Mouse (Mus musculus): ENCODE measurements around the gene Casp14.
"Not testable (repeated sequence)": the region's sequence is repeated elsewhere in the genome, so short reads cannot be mapped to it uniquely, and the experiment has no call there.

The Casp14 gene

DNA sequence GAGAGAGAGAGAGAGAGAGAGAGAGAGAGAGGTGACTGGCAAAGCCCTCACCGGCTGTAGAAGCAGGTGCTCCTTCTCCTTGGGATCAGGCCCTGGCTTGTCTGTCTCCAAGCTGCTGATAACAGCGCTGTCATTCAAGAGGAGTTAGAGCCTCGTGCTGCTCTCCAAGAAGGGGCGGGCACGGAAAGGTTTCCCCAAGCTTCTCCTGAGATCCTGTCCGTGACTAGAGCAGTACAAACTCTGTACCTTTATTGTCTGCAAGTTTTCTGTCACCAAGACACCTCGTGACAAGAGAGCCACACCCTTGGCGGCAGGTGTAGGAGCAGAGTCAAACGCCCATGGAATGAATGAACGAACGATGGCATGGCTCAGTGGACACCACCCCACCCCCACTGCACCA lies at the start of gene Casp14:
Gene Casp14 (minus strand): TSS at position 239 of the 400 bp plus-strand sequence.
- no peak for DNase-seq (ENCODE audit: low spot score)

DNA sequence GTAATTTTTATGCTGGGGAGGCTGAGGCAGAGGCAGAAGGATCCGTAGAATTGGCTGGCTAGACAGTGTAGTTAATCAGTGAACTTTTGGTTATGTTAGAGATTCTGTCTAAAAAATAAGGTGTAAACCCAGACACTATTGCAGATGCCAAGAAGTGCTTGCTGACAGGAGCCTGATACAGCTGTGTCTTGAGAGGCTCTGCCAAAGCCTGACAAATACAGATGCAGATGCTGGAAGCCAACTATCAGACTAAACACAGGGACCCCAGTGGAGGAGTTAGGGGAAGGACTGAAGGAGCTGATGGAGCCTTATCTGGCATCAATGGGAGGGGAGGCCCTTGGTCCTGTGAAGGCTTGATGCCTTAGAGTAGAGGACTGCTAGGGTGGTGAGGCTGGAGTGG lies 47.5 kb upstream of the Casp14 start:
- no peak for DNase-seq (ENCODE audit: low spot score)

DNA sequence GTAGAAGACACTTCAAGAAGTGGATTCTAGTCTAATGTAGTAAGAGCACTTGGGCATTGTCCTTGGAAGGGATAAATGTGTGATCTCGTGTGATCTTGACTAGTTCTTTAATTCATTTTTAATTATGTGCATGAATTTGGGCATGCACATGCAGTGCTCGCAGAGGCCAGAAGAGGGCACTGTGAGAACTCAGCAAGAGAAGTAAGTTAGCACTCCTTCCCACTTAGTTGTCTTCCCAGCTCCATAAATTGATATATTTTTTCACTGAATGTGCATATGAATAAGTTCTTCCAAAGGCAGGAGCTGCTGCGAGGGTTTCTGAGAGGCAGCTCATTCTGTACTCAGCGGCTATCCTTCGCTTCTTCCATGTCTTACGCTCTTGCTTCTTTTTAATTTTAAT lies 37.9 kb upstream of the Casp14 start:
- peak; percentile 73 for DNase-seq (ENCODE audit: low spot score)

DNA sequence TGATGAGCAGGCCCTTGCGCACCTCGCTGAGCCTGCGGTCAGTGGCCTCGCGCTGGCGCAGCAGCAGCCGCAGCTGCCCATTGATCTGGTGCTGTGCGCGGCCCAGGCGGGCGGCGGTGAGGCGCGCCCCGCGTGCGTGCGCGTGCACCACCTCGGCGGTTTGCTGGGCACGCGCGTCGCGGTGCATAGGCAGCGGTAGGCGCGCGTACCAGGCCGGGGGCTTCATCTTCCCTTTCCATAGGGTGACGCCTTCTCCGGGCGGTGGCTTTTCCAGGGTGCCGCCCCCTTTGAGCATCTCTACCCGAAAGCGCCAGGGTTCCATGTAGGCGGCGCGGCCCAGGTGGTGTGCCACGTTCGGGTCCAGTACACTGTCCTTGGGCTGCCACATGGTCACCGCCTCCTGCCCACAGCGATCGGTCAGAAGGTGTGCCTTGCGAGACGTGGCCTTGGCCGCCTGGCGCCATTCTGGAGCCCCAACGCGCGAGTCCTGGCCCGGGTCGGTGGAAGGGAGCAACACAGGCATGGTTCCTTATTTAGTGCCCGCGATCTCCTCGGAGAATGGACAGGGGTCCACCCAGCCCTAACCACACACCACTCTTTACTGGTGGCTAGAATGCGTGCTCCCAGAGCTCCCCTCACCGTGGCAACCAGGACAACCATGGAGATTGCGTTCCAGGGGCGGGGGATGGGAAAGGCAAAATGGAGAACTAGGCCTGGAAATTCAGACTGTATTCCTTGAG lies 34.5 kb upstream of the Casp14 start, which contains the start of gene Ccdc105:
Gene Ccdc105 (minus strand): TSS at position 614 of the 740 bp plus-strand sequence.
- DNase-seq (ENCODE audit: low spot score), result peak; percentile 78

DNA sequence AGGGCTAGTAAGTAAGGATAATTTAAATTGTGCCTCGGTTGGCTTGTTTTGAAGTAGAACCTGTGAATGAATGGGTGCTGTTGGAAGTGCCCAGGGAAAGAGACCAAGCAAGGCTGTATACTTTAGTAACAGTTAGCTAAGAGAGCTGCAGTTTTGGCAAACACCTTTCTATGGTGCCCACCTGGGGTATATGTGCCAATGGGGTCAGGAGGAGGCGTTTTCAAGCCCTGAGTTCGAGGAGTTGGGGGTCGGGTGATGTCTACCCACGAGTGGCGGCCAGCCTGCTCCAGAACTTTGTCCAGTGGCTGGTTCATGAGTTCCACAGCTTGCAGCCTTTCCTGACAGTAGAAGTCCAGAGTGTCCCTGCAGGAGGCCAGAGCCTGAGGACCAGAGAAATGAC lies 30.9 kb upstream of the Casp14 start:
- no peak for DNase-seq (ENCODE audit: low spot score)

DNA sequence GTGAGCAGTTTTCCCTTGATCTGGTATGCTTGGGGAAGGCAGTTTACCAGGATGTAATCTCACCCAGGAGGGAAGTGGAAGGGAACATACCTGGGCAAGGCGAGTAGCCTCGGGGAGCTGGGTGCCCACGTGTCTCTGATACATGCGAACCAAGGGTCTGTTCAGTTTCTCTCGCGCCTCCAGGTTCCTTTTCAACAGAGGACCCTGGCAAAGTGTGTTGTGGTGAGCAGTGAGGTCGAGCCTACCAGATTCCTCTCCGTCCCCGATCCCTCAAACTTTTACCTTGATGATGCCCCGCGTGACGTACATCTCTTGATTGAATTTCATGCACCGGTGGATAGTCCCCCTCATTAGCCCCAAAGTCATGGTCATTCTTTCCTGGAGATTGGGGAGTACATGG lies 30.1 kb upstream of the Casp14 start:
- DNase-seq (ENCODE audit: low spot score), result no peak

DNA sequence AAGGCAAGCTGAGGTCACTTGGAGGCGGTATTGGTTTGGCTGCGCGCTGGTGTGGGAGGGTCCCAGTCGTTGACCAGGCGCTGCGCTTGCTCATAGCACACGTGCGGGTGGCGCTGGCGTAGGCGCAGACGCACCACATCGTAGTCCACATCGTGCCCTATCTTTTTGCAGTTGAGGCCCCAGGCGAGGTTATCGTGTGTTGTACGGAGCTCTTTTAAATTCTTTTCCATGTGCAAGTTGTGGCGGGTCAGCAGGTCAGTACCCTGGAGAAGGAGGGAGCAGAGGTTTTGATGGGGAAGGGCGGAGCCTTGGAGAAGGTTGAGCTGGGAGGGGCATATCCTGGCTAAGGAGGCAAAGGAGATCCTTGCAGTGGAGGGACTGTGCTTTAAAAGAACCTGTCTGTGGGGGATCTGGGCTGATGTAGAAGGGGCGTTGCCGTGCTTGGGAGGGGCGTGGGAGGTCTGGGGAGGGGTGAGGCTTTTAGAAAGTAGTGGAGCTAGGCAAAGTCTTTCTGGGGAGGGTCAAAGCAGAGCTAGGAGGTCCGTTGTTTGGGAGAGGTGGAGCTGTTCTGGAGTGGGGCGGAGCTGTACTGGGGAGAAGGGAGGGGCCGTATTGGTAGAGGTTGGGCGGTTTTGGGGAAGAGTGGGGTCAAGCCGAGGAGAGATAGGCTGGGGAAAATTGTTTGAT lies 29.1 kb upstream of the Casp14 start:
- peak; percentile 38 for DNase-seq (ENCODE audit: low spot score)

DNA sequence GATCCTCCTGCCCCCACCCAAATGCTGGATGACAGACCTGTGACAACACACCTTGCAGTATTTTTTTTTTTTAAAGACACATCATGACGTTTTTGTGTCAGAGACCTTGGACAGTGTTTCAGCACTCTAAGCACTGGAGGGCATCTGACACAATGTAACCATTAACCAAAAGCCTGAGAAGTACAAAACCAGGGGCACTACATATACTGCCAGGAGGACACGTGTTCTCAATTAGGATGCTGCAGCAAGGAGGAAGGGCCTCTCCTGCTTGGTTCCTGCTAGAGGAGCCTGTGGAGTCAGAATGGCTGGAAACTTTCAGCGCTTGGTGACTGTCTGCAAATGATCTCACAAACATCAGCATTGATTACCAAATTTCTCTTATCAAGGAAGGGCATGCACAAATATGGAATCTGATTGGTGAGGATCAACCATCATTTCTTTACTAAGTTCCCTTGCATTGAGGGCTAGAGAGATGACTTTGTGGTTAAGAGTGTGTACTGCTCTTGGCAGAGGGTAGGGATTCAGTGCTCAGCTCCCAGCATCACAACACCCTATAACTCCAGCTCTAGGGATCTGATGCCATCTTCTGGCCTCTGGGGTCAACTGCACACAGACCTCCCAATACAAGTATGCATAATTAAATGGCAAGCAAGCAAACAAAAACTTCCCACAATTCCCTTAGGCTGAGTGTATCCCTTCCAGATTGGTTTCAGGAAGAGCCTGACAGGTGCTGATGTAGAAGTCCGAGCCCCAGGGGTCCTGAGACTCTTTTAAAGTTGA lies 27.5 kb upstream of the Casp14 start:
- DNase-seq (ENCODE audit: low spot score), result no peak

DNA sequence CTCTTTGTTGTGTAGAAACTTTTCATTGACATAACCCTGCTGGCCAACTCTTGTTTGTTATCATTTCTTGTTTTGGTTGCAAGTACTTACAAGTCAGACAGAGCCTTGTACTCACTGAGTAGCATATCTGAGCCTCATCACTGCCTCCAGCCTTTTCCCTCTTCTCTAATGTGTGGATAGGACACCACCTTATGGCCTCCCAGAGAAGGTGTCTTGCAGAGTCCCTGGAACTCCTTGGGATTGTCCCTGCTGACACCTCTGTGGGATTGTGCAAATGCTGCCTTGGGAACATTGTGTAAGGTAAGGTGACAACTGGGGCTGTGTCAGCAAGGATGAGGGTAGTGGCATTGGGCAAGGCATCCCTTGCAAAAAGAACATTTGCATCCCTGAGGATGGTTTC lies 25.6 kb upstream of the Casp14 start:
- no peak for DNase-seq (ENCODE audit: low spot score)

DNA sequence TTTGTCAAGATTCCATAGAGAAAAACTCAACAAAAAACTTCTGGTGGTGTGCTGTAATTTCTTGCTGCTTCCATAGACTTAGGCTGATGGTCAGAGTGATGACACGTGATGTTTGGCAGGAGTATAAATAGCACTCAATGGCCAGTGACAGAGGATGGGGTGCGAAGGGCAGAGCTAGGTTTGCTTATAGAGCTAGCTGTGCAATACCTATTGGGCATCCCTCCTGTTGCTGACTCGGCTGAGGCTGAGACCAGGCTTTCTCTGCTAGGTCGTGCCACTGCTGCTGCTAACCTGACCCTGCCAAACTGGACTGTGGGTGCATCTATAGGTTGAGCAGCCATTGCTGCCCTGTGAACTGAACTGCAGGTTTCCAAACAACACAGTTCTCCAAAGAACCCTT lies 21.7 kb upstream of the Casp14 start:
- DNase-seq (ENCODE audit: low spot score), result no peak

DNA sequence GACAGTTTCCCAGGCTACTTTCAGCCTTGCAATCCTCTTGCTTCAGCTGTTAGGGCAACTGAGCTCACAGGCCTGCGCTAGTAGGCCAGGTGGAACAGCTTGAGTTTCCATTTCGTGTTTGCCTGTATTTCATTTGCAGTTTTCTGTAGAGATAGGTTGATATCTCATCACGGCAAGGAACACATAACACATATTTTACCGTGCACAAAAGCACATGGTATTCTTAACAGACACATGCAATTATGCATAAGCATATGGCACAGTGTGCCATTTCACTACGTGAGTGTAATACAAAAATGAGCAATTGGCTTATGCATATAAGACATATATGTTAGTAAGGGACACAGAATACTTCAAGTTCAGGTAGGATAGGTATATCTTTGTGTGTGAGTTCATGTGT lies 9.8 kb upstream of the Casp14 start:
- no peak for DNase-seq (ENCODE audit: low spot score)

DNA sequence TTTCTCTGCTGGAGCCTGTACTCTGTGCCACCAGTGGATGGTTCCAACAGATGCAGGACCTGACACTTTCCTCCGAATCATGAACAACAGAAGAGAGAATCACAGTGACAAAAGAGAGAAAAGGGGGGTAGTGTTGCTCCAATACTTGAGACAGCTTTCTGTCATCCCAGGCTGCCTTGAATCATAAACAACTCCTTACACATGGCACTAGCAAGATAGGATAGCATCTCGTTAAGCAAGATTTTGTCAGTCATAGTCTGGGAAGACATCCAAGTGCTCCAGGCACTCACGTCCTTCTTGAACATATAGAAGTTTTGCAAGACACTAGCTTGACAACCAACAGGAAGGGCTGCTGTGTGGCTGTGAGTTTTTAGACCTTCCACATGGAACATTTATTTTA lies 8.9 kb upstream of the Casp14 start:
- no peak for DNase-seq (ENCODE audit: low spot score)

DNA sequence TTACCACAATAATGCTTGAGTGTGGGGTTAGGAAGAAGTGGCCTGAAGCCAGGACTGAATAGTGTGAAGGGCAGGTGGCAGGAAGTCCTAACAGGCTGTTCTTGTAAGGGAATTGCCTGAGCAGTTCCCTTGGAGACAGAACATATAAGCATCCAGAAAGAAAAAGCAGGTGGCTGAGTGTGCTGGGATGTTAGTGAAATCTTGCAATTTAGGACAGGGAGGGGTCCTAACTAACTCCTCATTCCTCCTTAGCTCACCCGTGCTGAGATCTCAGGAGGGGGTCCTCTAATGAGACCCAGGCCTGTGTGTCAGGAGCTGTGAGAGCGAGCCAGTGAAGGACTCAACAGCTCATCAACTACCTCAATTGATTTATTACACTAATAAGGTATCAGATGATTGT lies 5.3 kb upstream of the Casp14 start:
- no peak for DNase-seq (ENCODE audit: low spot score)

DNA sequence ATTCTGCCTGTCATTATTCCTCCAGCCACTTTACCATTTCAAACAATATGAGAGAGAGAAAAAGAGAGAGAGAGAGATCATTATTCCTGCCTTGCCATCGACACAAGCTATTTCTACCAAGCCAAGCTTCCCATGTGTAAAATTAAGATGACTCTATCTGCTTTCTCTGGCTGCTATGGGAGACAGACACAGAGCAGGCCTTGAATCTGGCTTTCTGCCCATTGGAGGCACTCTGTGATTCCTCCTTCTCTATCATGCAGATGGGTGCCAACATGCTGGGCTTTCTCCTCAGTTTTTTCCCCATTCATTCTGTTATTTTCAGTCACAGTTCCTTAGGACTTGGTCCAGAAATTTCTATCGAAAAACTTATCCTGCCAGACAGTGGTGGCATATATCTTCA lies 4.6 kb upstream of the Casp14 start:
- no peak for DNase-seq (ENCODE audit: low spot score)

DNA sequence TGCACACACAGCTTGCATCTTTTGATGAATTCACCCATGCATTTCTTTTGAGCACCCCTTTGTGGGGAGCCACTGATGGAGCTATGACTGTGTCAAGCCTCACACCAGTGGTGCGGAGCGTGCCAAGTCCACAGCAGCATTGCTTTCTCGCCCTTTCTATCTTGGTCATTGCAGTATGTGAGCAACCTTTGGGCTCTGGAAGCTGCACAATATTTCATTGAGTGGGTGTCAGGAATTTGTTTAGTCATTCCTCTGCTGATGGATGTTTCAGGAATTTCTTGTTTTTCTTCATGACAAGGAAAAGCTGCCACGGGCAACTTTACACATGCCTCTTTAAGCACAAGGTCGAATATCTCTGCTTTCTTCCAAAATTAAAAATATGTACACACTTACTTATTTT lies 3.9 kb upstream of the Casp14 start:
- DNase-seq (ENCODE audit: low spot score), result no peak

DNA sequence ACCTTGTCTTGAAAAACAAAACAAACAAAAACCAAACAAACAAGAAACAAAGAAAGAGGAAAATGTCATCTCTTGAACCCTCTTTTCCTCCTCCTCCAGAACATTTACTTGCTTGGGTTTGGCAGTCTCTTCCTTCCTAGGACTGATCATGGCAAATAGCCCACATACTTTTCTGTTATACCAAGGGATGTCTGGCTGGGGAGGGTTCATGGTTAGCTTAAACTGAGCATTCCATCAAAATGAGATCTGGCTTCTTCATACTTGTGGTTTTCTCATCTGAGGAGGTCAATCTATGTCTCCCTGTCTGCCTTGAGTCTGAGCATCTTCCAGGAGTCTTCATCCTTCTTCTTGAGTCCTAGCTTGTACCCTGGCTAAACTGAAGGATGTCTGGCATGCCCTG lies 1.9 kb downstream of the Casp14 start:
- DNase-seq (ENCODE audit: low spot score), result no peak

DNA sequence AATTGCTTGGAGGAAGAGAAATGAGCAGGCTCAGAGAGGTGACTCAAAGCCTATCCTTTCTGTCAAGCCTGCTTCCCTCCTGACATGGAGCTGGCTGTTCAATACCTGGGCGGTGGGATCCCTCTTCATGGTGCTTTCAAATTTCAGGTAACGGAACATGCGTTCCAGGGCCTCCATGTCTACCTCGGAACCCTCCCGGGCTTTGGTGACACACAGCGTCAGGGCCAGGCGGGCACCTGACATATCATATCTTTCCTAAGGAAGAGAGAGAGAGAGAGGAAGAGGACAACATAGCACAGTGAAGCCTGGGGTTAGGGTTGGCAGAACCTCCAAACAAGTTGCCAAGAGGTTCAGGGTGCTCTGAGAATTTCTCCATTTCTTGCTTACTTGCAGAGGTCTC lies 2.9 kb downstream of the Casp14 start:
- no peak for DNase-seq (ENCODE audit: low spot score)

DNA sequence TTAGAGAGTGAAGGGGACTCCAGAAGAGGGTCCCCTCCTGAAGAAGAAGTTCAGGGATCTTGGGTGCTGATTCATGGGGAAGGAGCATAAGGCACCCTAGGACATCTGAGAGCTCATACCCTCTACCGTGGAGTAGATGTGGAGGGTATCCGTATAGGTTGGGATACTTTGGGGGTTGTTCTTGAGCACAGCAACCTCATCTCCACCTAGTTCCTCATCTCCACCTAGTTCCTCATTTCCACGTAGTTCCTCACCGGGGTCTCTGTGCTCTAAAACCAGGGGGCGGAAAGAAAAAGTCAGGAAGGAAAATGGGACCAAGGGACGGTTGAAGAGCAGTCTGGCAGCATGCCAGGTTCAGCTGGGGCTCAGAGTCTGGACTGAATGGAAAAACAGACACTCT lies 4.0 kb downstream of the Casp14 start:
- no peak for DNase-seq (ENCODE audit: low spot score)

DNA sequence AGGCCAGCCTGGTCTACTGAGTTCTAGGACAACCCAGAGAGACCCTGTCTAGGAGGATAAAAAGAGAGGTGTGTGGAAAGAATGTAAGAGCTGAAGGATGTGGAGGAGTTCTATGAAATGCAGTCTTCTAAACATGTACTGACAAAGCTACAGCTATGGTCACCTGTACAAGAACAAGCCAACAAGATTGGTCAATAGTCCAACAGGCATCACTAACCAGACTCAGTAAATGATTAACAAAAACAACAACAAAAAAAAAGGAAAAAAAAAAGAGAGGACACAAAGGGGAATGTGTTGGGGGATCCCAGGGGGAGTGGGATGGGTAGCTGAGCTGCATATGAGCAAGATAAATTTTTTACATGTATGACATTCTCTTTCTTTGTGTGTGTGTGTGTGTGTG lies 7.4 kb downstream of the Casp14 start:
- DNase-seq (ENCODE audit: low spot score), result no peak

DNA sequence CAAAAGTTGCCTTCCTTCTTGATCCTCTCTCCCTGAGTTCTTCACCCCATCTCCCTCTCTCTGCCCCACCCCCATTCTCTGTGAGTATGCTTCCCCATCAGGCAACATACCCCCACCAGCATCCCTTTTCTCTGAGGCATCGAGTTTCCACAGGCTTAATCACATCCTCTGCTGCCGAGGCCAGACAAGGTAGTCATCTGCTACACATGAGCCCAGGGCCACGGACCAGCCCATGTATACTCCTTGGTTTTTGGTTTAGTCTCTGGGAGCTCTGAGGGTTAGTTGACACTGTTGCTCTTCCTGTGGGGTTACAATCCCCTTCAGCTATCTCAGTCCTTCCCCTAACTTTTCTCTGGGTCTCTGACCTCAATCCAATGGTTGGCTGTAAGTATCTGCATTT lies 17.2 kb downstream of the Casp14 start:
- no peak for DNase-seq (ENCODE audit: low spot score)

DNA sequence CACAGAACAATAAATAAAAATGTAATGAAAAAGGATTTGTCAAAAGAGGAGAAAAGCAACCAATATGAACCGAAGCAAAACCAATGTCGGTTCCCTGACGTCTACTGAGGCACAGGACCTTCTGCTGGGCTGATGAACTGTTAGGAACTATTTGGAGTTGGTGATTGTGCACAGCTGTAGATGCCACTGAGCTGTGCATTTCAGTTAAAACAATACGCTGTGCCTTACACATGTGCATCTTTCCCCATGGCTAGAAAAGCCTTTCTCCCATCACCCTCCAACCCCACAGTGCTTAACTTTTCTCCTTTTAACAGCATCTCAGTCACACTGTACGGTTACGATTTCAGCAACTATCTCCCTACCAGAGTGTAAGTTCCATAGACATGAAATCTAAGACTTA lies 28.1 kb downstream of the Casp14 start:
- DNase-seq (ENCODE audit: low spot score), result no peak

DNA sequence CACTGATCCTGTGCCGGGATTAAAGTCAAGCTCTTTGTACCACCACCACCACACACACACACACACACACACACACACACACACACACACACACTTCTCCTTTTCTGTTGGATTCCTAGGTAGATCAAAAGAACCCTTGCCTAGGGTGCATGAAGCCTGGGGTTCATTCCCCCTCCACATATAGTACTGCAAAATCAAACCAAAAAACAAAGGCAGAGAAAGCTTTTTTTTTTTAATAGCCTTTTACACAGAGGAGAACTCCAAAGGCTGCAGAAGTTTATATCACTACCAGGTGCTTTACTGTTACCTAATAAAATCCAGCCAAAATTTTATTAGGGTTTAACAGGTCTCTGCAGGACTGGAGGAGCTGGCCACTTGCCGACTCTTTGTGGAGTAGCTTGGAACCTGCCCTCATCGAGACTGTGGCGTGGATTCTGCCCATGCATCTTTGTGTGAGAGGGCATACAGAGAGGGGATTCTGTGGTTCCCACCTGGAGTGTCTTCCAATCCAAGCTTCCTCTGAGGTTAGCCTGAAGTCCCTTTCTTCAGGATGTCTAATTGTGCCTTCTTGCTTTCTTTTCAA lies 31.0 kb downstream of the Casp14 start:
- no peak for DNase-seq (ENCODE audit: low spot score)

DNA sequence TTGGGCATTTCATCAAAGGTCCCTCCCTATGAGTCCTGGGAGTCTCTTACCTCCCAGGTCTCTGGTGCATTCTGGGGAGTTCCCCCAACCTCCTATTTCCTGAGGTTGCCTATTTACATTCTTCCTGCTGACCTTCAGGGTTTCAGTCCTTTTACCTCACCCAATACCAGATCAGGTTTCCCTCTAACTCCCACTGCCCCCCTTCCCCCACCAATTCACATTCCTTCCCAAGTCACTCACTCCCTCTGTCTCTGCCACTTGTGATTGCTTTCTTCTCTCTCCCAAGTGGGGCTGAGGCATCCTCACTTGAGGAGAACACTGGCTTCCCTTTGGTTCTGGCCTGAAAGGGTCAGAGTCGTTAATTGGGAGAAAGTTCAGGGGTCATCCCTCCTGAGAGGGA lies 48.0 kb downstream of the Casp14 start:
- not testable (repeated sequence) for DNase-seq (ENCODE audit: low spot score)

Data from ovary, postnatal 36 days (tissue).